Mouse (Mus musculus): Measurements from ENCODE around the gene Atp1a1.

Atp1a1 gene

DNA sequence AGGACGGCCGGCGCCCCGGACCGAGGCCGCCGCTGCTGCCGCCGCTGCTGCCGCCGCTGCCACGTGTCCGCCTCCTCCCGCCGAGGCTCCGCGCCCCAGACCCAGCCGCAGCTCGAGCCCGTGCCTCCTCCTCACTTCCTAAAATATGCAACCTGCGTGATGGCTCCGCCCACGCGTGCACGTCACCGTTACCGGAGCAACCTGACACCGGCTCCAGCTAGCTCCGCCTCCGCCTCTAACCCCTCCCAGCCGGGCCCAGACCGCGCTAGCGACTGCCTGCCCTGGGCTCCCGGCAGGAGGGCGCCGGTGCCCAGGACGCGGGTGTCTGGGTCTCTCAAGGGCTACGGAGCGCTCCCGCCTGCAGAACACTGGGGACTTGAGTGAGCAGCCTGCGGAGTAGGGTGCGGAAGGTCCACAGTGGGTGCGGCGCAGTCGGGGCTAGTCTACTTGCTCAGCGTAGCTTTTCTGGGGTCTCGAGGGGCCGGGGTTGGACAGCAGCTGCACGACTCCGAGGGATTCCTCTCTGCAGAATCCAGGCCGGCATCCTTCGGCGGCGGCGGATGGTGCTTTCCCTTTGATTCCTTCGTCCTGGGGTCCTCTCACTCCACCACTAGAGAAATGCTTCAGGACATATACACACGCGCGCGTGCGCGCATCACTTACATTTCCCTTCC, at the start of gene Atp1a1:
Gene Atp1a1, minus strand, starts transcription at position 135 of the 674 bp plus-strand sequence.
- in situ Hi-C loops (cut with MboI, MseI), result loop anchor here (5.0 kb wide), 1 partner anchor 203 kb away; no protein-coding TSS in a partner anchor

DNA sequence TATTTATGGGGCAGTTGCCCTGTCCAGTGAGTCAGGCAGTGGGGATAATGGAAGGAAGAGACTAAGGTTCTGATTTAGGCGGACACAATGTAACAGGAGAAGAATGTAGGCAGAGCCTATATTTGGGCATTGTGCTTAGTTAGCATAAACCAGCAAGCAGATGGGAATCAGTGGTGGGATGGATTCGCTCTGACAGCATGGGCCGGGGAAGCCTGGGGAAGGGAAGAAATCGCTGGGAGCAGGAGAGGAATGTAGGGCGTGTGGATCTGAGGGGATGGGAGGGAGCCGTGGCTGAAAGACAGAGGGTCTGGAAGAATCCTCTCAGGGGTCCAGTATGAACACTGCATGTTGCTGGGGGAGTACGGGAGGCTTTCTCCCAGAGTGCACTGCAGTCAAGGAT, 49.0 kb upstream of the Atp1a1 start:
- in situ Hi-C loops (cut with MboI, MseI), result no loop called here

DNA sequence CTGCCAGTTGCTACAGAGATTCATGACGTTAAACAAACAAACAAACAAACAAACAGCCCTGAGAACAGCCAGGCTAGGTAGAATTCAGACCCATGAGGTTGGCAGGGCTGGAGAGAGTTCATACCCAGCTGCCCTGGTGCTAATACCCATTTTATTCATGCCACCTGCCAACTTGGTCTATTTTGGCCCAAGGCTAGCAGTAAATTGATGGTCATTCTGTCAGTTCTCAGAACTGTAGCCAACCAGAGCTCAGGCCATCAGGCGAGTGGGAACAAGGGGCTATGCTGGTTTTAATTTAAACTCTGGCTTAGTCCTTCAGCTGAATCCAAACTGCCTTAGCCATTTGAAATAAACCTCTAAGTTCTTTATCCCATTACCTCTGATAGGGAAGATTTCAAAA, 48.5 kb upstream of the Atp1a1 start:
- in situ Hi-C loops (cut with MboI, MseI), result no loop called here

DNA sequence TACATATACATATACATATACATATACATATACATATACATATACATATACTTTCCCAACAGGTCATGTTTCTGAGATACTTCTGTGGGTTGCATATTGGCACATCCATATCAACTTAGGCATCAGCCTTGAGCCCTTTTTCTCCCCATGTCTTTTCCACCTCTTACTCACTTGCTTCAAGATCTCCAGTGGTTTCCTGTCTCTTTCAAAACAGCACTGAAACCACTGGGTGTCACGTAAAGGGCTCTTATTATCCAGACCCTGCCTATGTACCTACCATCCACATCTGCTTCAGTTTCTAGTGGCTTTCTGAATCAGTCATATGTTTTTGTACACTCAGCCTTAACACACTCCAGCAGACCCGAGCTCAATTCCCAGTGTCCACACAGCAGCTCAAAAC, 45.8 kb upstream of the Atp1a1 start:
- in situ Hi-C loops (cut with MboI, MseI), result no loop called here

DNA sequence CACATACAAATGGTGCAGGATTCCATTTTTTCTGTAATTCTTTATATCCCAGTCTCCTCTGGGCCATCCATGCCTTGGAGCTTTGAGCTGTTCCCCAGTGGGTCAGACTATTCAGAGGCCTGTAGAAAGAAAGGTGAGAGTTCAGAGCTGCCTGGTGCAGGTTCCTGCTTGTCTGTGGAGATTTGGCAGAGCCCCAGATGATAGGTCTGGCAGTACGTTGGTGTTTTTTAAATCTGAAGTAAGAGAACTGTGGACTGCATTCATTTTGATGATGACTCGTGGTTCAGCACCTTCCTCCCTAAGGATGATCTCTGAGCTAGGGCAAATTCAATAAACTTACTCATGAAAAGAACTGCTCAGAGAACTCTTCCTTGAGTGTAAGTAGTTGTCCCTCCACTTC, 44.8 kb upstream of the Atp1a1 start:
- in situ Hi-C loops (cut with MboI, MseI), result no loop called here

DNA sequence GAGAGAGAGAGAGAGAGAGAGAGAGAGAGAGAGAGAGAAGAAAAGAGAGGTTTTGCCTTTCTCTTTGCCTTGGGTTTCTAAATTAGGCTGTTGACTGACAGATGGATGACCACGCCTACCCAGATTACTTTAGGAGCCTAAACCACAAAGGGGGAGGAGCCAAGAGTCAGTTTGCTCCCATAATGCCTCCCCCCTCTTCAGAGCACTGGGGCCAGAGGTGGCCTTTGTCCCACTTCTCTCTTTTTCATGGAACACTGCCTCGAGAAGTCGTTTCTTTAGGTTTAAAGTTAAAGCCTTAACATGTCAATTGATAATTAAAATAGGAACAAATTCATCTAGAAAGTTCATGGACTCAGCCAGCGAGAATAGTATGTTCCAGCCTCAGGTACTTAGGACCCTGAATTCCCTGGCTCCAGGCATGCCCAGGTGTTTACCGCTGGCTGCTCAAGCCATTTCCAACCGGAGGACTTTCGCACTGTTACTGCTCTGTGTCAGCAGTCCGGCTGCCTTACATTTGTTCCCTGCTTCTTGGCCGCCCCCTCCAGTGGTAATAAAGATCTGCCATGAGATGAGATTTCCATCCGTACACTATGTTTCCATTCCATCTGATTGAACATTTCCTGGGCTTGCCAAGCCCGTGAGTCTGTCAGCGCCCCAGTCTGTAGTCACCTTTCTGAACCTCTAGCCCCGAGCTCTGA, 43.8 kb upstream of the Atp1a1 start:
- in situ Hi-C loops (cut with MboI, MseI), result no loop called here

DNA sequence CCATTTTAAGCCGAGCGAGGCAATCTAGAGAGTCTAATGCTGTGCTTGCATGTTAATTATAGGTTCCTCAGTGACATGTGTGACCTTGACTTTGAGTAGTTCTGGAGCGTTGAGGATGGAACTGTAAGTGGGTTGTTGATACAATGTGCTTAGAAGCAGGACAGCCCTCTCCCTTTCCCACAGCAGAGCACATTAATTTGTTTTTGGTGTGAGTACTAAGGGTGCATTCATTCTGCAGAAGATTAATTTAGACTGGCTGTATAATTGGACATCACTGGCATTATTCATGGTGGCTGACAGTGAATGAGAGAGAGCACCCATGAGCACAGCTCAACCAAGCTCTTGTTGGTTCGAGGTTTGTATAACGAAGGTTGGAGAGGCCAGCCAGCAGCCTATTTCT, 42.3 kb upstream of the Atp1a1 start:
- in situ Hi-C loops (cut with MboI, MseI), result no loop called here

DNA sequence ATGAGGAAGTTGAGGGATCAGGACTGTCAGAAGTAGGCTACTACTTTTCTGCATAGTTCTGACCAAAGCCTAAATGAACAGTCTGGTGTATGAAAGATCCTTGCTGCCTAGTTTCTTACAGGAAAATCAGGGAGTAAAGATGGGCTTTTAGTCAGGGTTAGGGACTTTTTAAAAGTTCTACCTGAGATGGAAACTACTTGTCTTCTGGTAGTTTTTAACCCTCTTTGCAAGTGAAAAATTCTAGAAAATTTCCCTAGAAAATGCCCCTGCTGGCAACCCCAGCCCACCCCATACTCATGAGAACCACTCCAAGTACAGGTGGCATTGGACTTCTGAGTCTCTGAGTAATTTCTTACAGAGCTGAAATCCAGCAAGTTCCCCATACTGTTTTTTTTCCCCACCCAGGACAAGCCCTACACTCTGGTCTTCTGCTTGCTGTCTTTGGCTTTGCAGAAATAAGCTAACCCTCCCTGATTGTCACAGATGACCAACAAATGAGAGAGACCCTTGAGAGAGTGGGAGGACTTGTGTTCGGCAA, 41.2 kb upstream of the Atp1a1 start:
- in situ Hi-C loops (cut with MboI, MseI), result no loop called here

DNA sequence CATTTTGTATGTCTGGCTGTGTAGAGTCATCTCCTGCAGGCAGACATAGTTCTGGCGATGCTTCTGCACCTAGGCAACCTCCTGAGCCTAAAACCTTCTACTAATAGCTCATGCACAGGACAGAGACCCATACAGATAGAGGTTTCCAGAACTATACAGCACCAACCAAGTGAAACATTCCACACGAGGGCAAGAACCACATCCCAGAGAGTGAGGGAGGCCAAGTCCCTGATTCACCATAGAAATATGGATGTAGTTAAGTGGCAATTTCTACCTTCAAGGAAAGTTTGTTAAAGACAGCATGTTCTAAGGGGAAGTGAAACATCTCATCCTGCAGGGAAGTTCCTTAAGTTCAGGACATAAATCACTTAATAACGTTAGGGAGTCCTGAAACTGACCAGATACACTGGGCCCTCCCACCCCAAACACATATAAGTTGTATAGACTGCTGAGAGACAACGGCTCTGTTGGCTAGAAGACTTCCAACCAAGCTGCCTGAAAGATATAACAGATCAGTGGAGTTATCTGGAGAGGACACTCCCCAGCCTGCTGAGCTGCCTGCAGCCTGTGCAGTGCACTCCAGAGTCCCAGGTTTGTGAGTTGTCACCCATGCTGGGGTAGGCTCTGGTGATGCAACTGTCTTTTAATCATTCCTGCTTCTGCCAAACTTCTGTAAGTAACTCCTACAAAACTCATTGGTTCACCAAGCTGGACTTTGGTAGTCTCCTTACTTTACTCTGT, 39.7 kb upstream of the Atp1a1 start:
- in situ Hi-C loops (cut with MboI, MseI), result no loop called here

DNA sequence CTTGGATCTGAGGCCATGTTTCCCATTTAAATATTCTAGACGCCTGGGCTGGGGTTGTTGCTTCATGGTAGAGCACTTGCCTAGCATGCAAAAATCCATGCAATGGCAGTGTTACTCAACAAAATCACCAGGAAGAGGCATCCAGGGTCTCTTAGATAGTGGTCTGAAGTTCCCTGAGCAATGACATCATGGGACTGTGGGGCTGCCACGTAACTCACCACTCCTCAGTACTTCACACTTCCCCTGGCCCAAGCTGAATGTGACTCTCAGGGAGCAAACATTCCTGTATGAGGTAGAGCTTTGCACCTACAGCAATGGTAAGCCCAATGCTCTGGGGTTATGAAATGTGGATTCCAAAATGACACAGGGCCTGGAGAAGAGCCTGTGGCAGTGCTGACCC, 38.8 kb upstream of the Atp1a1 start:
- in situ Hi-C loops (cut with MboI, MseI), result no loop called here

DNA sequence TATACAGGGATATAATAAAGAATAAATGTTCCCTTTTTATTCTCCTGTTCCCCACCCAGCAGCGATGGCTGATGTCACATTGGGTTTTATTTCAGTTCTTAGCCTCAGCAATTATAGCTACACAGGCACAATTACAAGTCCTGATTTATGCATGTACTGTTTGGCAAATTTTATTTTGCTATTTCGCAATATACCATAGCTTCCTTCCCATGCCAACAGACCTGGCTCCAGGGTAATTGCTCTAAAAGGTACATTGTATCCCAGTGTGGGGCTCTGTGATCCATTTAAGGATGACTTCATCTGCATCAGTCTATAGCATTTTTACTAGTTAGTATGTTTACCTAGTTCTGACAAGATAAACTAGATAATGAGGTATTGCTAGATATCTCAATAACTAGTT, 33.7 kb upstream of the Atp1a1 start:
- in situ Hi-C loops (cut with MboI, MseI), result loop anchor here (10.0 kb wide), 1 partner anchor 827 kb away; the partner anchor contains the start of gene Ngf

DNA sequence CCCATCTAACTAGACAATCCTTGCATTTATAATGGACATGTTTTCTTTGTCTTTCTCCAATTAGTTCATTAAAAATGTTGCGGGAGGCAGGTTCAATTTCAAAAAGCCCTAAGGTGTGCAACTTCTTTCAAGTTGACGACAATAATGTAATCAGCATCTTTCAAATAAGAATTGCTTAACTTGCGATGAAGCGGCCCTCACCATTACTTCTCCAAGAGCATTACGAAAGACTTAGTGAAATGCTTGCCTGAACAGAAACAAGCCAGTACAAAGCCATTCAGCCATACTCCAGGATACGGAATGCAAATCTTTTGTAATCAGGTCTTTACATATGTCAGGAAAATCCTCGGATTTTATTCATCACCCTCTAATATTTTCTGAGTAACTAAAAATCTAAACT, 32.0 kb upstream of the Atp1a1 start:
- in situ Hi-C loops (cut with MboI, MseI), result loop anchor here (10.0 kb wide), 1 partner anchor 828 kb away; the partner anchor contains the start of gene Ngf

DNA sequence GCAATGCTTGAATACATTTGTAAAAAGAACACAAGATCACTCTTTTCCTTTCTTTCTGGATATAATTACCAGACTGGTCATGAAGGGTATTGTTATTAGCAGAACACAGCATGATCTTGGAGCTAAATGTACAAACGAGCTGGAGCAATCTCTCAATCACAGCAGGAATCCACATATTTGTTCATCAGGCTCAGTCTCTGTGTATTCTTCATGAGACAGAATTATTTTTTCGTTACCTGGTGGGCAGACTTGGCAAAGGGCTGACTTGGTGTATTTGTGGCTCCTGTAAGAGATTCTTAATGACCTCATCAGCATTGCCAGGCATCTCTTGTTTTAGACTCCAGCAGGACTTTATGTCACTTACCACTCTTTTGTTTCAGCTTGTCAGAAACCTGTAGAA, 31.6 kb upstream of the Atp1a1 start:
- in situ Hi-C loops (cut with MboI, MseI), result loop anchor here (10.0 kb wide), 1 partner anchor 829 kb away; the partner anchor contains the start of gene Ngf

DNA sequence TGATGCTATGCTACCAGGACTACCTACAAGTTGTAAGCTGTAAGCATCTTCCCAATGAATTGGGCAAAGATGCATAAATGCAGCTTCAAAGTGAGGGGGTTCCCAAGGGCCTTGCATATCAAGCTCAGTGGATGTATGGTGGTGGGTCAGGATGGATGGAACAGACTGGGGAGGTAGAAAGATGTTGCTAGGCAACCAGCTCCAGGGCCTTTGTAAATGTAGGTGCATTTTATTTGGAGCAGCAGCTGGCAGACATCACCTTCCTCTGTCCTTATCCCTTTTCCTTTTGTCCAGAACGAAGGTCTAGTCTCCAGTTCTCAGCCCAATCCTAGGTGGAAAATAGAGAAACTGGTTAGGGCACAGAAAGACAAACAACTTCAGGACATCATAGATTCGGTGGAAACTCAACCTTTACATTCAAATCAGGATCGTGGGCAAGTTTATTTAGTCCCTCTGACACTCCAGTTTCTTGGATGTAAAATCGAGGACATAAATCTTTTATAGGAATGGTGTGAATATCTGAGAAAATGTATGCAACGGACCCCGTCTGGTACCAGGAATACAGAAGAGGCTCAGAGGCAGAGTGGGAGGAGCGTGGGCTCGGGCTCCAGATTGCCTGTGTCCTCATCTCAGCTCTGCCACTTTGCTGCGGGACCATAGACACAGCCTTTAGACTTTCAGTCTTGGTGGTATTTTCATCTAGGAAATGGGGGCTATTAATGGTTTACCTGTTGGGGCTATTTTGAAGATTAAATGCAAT, 29.8 kb upstream of the Atp1a1 start:
- in situ Hi-C loops (cut with MboI, MseI), result loop anchor here (10.0 kb wide), 1 partner anchor 830 kb away; the partner anchor contains the start of gene Ngf

DNA sequence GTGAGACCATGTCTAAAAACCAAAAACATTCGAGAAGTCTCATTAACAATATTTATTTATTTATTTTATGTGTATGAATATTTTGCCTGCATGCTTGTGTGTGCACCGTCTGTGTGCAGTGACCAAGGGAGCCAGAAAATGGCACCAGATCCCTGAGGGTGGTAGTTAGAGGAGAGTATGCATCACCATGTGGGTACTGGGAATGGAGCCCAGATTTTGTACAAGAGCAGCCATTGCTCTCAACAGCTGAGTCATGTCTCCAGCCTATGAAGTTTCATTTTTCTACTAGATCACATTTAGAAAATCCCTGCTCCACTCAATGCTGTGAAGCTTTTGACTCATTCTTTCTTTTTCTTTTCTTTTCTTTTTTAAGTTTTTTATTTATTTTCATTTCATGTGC, 23.8 kb upstream of the Atp1a1 start:
- in situ Hi-C loops (cut with MboI, MseI), result no loop called here

DNA sequence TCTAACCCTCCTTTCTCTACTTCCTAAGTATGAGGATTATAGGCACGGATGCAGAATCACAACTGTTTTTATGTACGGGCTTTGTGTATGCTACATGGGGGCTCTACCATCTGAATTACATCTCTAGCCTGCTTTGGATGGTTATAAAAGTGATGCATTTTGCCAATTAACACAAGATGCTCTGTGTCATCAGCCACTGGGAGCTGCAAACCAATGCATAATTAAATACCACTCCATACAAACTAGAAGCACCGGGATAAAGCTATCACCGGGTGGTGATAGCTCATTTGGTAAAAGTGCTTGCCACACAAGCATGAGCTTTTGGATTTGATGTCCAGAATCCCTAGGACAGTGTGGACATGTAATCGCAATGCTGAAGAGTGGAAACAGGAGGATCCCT, 19.8 kb upstream of the Atp1a1 start:
- in situ Hi-C loops (cut with MboI, MseI), result no loop called here

DNA sequence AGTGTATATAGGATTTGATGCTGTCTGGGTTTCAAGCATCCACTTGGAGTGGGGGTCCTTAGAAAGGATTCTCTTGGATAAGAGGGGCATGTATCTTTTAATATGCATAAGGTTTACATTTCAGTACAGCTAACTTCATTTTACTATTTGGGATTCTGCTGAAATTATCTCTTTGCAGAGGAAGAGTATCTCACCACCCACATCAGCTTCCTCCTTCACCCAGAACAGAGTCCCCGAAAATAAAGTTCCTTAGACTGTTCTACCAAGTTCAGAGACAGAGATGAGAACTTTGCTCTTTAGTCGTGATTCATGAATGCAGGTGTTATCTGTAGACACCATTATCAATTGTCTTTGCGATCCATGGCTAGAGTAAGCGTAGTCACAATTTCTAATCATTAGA, 14.5 kb upstream of the Atp1a1 start:
- in situ Hi-C loops (cut with MboI, MseI), result no loop called here

DNA sequence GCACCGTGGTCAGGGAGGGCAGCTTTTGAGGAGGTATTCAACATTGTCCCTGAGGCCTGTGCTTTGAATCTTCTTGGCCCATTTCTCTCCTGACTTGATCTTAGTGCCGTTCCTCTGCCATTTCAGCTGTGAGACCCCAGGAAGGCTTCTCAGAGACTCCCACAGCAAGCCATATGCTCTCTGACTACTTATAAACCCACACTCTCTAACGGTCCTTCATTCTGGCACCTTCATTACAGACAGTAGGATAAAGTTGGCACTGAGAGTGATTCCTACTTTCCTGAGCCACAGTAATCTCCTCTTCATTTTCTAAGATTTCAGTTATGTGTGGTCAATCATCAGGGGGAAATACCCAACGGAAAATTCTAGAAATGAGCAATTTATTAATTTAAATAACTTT, 14.0 kb upstream of the Atp1a1 start:
- in situ Hi-C loops (cut with MboI, MseI), result no loop called here

DNA sequence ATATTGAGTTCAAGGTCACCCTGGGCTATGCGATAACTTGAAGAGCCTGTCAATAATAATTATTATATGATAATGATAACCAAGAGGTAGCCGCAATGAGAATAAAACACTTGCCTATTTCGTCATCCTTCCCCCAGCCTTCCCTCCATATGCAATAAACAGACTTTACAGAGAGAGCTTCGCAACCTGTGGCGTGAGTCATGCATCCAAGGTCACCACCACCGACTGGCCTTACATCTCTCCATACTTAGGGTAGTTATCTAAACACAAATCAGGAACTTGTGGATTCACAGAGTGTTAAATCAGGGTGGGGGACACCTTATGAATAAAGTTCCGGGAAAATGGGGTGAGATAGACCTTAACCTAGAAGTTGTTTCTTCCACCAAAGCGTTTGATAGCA, 13.0 kb upstream of the Atp1a1 start:
- in situ Hi-C loops (cut with MboI, MseI), result no loop called here

DNA sequence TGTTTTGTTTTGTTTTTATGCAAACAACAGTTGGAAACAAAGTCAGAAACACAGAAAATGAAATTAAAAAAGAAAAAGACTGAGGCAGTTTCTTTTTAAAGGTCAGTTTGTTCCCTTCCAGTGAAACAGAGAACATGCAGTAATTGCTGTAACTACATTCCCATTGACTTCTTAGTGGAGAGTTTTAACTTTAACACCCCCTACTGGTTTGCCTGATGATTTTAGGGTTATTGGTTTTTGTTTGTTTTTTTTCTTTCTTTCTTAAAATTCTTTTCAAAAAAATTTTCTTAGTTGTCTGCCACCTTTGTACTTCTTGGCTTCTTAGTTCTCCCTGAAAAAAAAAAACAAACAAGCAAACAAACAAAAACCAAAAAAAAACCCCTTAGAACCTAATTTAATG, 12.5 kb upstream of the Atp1a1 start:
- in situ Hi-C loops (cut with MboI, MseI), result no loop called here

DNA sequence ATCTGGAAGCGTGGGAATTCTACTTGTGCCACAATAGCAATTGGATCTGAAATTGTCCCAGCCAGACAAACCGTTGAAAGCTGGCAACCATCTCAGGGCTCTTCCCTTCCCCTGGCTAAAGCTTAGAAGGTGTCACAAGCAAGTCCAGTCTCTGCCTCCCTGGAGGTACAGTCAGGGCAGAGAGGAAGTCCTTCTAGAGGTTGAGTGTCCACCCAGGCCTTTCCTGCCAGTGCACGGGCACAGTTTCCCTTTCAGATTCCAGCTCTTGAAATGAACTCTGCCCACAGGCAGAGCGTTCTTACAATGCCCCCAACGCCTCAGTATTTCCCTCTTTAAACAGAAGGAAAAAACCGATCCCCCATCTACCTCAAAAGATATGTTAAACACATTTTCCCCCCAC, 11.4 kb upstream of the Atp1a1 start:
- in situ Hi-C loops (cut with MboI, MseI), result no loop called here
